Mouse (Mus musculus): ENCODE results near the gene Ptpn1.
A peak's percentile ranks its signal among the peaks of the same experiment; 100 is the strongest.

The Ptpn1 gene

DNA sequence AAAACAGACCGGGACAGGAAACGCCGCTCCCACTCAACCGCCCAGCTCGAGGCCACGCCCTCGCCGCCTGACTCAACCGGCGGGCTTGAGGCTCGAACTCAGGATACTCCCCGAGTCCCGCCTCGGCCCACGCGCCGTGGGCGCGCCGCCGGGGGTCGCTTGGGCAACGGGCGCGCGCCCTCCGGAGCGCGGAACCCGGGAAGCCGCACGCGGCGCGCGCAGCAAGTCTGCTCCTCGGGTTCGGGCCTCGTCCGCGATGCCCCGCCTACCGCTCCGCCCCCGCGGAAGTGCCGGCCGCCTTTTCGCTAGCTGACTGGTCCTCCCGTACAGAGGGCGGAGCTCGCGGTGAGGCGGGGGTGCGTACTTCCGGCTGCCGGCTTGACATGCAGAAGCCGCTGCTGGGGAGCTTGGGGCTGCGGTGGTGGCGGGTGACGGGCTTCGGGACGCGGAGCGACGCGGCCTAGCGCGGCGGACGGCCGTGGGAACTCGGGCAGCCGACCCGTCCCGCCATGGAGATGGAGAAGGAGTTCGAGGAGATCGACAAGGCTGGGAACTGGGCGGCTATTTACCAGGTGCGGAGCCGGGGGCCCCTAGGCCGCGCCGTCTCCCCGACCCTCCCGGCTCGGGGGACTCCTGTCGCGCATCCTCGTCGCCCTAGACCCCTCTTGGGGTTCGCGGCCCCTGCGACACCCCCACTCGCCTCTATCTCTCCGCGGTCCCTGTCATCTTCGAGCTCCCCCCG is at the start of gene Ptpn1:
Ptpn1 (plus strand) TSS at position 73 of the 742 bp plus-strand sequence.
- DNase-seq, result peak; percentile 99

DNA sequence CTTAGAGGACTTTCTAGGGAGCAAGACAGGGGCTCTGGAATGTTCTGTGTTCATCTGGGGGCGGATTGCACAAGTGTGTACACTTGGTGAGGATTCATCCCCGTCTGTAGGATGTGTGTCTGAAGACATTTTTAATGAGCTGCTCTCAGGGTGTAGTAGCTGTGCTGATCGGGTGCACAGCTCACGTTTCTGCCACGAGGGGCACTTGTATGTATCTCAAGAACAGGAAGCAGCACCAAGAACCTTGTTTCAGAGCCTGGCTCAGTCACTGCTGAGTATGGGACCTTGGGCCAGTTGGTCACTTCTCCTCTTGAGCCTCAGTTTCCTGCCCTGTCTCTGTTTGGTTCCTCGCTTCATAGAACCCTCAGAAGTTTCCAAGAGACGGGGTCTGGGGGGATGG is 45.4 kb upstream of the Ptpn1 start:
- no peak for DNase-seq

DNA sequence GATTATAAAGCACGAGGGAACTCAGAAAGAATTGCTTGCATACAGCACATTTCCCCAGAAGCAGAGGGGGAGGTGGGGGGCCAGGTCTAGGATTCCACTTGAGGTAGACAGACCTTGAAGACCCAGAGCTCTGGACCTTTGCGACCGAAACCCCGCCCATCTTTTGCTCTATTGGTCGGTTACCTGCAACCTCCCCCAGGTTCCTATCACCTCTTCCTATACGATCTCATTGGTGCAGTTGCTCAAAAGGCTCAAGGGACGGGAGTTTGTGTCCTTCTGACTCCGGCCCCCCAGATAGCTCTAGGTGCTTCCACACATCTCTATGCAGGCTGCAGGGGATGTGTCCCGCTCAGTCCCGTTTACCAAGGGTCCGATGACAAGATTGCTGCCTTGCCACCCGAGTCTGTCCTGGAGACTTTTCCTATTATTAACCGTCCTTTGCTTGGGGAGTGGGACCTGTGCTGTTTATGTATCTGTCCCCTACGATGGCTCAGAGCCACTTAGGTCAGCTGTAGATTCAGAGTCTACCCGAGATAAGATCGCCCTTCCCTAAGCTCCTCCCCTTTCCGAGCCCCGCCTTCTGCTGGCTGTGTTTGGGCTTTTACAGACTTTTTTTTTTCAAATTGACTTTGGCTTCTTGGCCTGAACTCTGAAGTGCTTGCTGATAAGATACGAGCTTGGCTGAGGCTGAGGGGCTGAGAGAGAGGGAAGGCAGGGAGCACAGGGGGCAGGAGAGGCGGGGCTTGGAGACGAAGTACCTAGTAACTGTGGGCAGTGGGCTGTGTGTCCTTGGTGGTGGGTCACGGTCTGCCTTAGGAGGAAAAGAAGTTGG is 44.1 kb upstream of the Ptpn1 start:
- DNase-seq, result peak; percentile 82

DNA sequence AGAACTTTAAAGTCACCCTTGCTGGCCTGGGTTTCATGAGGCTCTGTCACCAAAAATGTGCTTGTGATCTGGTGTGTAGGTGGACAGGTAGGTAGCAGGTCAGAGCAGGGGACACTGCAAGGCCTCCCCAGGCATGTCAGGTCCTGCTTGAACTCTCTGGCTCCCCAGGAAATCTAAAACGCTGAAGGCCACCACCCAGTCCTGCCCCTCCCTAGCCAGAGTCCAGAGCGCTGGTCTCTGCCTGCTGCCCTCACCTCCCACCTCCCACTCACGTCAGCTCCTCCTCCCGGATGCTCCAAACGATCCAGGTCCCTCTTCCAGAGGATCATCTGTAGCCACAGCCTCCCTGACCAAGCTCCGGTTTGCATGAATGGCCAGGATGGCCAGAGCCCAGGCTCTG is 43.0 kb upstream of the Ptpn1 start:
- no peak for DNase-seq

DNA sequence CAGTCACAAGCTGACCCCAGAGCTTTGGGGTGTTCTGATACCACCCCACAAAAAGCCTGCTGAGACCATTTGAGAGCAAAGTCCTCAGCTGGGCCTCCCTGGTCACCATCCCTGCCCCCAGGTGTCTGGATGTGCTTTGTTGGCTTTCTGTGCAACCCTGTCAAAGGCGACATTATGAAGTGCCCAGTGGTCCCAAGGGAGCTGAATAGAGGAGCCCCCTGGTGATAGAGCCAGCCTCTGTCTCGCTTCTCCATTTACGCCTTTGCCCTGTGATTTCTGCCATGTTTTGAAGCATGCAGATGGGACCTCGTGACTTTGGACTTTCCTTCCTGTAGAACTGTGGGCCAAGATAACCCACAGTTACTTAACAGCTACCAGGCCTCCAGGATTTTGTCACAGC is 42.0 kb upstream of the Ptpn1 start:
- no peak for DNase-seq

DNA sequence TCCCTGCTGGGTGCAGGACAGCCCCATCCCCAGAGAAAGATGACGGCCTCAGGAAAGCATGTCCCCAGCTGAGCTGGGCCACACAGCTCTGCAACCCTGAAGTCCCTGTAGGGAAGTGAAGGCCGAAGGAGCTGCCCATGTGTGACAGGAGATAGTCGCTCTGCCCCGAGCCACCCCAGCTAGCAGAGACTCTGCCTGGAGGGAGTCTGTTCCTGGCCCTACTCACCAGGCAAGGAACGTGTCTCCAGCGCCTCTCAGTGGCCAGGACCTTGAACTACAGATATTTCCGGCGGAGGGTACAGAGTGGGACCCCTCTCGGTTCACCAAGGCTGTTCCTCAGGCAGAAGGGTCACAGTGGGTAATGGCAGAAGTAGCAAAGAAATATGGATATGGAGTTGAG is 39.9 kb upstream of the Ptpn1 start:
- DNase-seq, result peak; percentile 74

DNA sequence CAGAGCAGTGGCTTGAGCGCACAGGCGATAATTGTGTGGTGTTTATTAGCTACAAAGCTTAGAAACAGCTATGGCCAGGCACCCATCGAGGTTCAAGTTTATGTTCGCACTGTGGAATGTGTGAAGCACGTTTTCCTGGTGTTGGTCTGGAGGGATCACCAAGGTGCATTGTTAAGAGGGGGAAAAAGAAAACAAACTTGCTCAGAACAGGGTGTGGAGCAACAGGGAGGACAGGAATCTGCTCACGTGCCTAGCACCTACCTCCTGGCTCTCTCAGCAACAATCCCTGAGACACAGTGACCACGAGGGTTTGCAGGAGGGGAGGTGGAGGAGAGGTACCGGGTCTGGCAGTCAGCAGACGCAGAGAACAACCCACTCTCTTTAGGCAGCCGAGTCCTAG is 38.2 kb upstream of the Ptpn1 start:
- no peak for DNase-seq

DNA sequence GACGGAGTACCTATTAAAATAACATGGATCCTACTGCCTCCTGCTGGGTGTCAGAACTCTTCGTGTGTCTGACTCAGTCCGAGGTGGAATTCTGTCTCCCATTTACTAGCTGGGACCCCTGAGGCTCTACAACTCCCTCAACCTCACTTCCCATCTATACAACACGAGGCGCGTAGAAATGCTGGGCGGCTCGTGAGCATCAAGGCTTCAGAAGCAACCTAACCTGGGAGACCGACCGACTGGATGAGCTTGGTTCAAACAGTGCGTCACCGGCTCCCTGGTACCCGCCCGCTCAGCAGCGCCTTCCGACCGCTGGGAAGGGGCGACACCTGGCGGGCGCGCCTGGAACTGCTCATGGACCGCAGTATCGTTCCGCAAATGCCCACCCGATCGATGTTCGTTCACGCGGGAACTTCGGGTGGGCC is 36.9 kb upstream of the Ptpn1 start:
- DNase-seq, result peak; percentile 90

DNA sequence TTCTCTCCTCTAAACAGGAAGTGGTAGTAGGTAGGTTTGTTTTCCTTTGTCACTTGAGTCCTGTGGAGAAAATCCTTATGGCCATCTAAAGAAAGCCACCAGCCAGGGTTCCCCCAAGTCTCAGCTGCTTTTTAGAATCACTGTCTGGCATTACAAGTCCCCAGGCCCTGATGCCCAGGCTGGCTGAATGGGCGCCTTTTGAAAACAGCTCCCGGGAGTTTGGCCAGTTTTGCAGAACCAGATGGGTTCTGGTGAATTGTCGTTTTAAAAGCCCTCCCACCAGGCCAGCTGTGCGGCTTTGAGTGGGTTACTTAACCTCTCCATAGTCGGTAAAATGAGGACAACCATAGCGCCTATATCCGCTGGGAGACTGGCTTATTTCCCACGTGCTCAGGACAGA is 34.0 kb upstream of the Ptpn1 start:
- no peak for DNase-seq

DNA sequence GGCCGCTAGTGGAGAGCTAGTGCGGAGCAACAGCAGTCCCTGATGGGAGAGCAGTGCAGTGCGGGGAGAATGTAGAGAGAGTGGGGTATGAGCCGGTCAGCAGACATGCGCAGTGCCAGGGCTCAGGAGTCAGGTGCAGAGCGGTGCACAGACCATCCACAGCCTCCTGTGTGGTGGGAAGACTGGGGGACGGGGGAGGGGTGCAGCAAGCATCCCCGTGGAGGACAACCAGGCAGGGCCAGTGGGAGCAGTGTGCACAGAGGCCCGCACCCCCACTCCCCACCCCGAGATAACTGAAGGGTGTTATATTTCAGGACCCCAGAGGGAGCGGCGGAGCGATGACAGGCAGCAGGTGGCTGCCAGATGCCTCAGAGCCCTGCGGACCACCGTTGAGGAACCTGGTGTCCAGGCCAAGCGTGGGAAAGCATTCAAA is 31.9 kb upstream of the Ptpn1 start:
- DNase-seq, result no peak

DNA sequence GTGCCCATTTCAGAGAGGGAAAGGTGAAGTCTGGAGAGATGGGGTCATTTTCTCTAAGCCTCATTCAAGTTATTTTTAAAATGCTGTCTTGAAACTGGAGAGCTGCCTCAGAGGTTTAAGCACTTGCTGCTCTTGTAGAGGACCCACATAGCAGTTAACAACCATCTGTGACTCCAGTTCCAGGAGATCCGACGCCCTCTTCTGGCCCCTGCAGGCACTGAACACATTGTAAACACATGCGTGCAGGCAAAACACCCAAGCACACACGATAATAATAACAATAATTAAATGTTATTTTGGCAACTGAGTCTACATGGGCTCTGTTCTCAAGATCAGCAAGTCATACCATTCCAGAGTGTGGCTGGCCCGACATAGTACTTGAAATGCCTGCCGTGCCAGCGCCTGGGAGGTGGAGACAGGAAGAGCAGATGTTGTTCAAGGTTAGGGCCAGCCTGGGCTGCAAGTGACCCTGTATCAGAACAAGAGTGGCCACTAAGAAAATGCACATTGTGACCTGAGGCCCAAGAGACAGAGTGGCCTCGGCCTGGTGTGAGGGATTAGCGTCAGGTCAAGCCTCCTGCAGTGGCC is 29.6 kb upstream of the Ptpn1 start:
- no peak for DNase-seq

DNA sequence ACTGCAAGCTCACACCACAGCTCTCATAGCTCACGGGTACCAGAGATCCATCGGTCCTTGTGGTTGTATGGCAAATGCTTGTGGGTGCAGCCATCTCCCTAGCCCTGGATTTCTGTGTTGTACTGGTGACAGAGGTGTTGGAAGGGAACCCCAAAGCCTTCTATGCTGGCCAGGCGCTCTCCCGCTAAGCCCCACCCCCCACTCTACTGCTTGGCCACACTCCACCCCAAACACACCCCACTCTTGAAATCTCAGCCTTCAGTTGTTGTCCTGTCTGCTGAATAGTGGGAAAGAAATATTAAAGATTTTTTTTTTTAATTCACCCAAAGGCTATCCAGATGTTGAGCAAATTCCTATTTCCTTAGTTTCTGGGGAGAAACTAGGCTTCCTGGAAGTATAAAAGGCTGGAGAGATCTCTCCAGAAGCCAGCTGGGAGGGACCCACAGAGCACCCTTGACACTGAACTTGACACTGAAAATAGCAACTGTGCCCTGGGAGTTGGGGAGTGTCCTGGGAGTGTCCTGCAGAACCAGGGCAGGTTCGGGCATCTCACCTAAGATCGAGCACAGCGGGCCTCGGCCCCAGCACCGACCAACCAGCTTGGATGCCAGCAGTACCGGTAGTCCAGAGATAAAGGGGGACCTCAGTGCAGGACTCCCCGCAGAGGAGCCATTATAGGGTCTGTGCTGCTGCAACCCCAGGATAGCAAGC is 28.5 kb upstream of the Ptpn1 start:
- no peak for DNase-seq

DNA sequence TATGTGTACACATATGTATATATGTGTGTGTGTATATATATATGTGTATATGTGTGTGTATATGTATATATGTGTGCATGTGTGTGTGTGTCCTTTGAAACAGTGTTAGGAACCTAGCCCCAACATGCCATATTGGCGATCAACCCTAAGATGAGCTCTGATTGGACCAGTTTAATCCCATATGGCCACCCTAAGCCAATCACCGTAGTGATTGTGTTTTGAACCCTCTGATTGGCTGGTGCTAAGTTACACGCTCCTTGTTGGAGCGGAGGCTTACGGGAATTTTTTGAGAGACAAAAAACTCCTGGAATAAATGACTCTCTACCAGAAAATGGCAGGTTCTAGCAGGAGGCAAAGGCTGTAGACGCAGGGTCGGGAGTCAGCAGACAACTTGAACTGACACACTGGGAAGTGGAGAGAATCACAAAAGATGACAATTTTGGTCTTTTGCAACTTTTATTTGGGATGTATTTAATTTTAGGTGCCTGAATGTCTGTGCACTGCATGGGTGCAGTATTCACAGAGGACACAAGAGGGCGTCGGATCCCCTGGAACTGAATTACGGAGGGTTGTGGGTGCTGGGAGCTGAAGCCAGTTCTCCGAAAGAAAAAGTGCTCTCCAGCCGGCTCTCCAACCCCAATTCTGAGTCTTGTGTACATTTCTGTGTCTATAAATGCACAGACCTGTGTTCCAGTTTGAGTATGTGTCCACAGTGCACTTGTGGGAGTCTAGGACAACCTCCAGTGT is 27.1 kb upstream of the Ptpn1 start:
- no peak for DNase-seq

DNA sequence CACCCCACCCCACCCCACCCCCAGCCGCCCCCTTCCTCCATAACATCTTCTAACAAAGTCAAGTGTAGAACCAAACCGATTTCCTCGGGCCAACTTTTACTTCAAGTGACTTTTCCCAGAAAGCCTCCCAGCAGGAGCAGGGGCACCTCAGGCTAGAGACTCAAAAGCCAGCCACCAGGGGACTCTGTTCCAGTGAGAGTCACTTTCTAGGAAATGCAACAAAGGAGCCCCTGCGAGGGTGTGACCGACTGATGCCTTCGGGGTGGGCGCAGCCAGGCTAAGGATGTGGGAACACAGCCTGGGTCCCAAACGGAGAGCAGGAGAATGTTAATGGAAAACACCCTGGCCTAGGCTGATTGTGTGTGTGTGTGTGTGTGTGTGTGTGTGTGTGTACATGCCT is 26.3 kb upstream of the Ptpn1 start:
- no peak for DNase-seq

DNA sequence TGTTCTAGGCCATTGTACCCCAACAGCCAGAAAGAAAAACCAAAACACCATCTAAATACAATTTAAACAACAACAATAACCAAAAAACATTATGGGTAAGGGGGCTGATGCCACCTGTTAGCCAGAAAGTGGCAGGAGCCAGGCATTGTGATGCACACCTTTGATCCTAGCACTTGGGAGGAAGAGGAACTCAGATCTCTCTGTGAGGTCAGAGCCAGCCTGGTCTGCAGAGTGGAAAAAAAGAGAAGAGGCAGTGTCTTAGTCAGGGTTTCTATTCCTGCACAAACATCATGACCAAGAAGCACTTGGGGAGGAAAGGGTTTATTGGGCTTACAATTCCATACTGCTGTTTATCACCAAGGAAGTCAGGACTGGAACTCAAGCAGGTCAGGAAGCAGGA is 25.1 kb upstream of the Ptpn1 start:
- no peak for DNase-seq

DNA sequence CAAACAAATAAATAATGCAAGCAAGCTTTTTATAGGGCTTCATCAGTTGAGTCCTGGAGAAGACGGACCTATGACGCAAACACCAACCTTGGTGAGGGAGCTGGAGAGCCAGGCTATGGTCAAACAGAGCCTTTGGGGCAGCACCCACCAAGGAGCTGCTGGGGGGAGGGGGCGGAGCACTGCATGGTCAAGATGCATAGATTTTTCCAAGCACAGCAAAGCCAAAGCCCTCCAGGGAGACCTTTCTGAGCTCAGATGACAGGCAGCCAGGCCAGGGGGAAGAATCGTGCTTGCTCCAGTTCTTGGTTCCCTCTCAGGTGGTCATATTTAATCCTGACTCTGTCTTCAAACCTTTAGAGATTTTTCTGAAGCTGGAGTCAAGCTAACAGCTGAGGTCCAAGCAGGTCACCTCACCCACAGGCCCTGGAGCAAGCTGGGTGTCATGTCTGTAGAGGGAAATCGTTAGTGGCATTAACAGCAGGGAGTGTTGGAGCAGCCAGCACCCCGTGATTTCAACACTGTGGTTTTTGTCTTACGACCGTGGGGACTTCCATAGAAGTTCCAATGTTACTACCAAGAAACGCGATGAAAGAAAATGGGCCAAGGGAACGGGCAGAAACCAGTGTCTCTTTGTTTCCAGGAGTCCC is 22.2 kb upstream of the Ptpn1 start:
- no peak for DNase-seq

DNA sequence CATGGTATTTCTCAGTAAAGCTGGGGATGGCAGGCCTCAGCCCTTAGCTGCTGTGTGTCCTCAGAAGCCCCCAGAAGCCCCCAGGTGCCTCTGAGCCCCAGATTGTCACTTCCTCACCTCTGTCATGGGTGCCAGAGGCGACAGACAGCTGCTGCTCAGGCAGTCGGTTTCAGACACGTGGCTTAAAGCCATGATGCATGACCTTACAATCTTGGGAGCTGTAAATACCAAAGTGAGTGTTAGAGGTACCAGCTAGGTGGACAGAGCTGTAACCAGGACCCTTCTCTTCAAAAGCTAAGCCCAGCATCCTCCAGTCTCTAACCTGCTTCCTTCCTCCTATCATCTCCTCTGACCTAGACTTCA is 21.7 kb upstream of the Ptpn1 start:
- DNase-seq, result no peak

DNA sequence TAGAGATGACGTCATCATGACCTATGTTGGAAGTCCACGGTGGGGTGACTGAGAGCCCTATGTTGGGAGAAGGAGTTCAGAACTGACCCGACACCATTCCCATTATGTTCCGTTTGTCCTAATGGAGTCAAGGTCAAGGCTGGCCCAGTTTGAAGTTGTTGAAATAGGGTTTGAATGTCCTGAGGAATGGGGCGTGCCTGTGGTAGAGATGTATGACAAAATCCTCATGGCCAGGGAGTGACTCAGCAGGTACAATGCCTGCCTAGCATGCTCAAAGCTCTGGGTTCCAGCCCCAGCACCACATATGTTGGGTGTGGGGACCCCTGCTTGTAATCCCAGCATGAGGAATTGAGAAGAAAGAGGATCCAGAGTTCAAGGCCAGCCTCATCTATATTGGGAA is 20.3 kb upstream of the Ptpn1 start:
- no peak for DNase-seq

DNA sequence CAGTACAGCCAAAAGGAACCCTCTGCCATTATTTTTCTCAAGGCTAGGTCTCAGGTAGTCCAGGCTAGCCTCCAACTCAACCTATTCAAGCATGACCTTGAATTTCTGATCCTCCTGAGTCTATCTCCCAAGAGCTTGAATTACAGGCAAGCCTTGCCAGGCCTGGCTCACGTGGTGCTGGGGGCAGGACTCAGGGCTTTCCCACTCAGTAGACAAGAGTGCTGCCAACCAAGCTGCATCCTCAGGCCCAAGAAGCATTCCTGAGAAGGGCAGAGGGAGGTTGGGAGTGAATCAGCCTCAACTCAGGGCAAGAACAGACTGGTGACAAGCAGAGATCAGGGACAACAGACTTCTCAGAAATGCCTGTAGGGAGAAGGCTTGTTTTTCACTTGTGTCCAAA is 12.8 kb upstream of the Ptpn1 start:
- DNase-seq, result no peak

DNA sequence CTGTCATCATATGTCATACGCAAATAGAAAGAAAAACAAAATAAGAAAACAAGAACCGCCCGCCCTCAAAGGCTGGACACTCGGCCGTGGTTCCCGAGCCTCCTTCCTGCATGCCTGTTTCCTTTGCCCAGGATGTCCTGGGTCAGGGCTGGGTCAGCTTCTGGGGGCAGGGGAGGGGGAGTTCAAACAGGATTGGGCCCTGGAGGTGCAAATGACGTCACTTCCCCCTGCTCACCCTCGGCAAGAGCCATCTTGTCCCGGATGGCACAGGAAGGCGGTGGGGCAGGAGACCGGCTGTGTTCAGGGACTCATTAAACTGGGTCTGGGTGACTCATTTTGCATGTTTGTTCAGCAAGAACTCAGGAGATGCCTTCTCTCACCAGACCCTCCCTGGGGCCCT is 11.8 kb upstream of the Ptpn1 start:
- DNase-seq, result peak; percentile 36

DNA sequence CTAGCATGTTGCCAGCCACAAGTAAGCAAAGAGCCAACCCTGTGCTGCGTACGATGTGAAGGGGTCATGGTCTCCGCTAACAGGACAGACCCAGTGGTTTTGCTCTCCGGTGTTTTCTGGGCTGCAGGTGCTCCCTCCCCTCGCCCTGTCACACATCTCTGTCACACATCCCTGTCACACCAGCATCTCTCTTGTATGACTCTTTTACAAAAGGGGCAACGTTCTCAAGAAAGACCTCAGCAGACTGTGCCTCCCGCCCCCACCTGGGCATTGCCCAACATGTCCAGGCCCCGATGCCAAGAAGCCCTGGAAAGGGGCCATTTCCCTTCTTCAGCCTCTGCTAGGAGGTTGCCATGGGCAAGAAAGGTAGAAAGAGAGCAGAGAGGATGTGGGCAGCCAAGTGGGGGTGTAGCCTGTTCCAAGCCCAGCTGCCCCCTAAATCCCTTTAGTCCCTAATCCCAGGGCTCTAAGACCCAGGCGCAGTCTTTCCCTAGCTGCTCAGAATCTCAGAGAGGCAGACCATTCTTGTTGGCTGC is 10.8 kb upstream of the Ptpn1 start:
- DNase-seq, result no peak

DNA sequence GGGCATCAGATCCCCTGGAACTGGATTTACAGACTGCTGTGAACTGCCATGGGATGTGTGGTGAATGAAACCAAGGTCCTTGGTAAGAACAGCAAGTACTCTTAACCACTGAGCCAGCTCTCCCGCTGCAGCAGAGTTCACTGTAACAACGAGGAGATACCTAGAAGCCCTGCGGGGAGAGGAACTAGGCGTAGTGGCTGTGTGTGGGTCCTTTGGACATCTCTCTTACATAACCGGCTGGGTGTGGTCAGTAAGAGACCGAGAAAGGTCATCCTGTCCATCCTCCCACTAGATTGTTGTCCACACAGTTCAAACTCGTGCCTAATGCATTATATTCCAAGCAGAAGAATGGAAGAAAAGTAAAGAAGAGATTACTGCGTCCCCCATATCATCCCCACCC is 10.0 kb upstream of the Ptpn1 start:
- DNase-seq, result no peak
